Mouse (Mus musculus): ENCODE data around the gene Krtap21-1. TPM values are rescaled to one million over a fixed set of nuclear protein-coding genes. Genes with fewer than 3 reads are reported as not detected.

The Krtap21-1 gene
- not detected in 2 replicates for polyA plus RNA-seq (2012; rRNA removed)

DNA sequence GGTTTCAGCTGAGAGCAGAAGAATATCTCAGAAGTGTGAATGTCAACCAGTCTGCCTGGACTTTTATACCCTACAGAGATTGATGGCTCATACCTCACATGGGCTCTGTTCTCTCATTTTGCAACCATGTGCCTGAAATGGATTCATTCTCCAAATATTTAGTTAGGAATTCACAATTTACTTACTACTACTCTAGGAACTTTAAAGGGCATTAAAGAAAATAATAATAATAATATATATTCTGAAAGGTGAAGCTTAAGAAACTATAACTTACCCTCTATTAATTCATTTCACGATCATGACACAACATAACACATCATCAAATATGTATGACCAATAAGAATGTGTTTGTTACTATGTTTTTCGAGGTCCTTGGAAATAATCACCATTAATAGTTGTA, at the start of gene Krtap21-1:
Gene Krtap21-1 (minus strand): TSS at position 101 of the 400 bp plus-strand sequence.
- Histone ChIP-seq H3K36me3 (ENCODE audit: control insufficient read depth, insufficient read depth, low read length) (no peaks in the 10 kb centered on the region), H3K4me1 (ENCODE audit: control insufficient read depth, insufficient read depth, low read length) (no peaks in the 10 kb centered on the region), H3K4me3 (ENCODE audit: control insufficient read depth, low read depth, low read length) (no peak within 1 kb of the TSS), H3K27ac (ENCODE audit: control insufficient read depth, insufficient read depth, low read depth, low read length) (no peak within 1 kb of the TSS), H3K27me3 (ENCODE audit: control insufficient read depth, insufficient read depth, low read length) (no peaks in the 10 kb centered on the region)
- no peak for TF ChIP-seq CTCF (IDR thresholded peaks at IDR 0.05; ENCODE audit: control insufficient read depth, insufficient read depth, insufficient replicate concordance, low read depth, low read length)
- TF ChIP-seq POLR2A (IDR thresholded peaks at IDR 0.05; ENCODE audit: control insufficient read depth, low read depth, low read length) = no peak

DNA sequence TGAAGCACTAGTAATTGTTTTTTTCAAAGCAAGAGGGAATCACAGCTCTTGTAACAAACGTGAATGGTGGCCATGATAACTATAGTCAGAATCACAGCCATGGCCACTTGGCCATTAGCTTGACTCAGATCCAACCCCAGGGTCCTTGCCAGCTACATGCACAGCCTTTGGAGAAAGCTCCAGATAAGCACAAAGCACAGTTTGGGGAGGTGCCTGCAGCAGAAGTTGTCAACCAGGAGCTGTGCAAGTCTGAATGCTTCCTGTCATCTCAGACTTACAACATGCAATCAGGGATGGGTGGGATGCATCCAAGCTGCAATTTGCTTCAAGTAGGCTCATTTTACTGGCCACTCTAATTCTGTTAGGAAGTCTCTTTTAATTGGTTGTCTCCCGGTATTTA, 25.9 kb upstream of the Krtap21-1 start:
- Histone ChIP-seq H3K4me1 (ENCODE audit: control insufficient read depth, insufficient read depth, low read length) (no peaks in the 10 kb centered on the region), H3K4me3 (ENCODE audit: control insufficient read depth, low read depth, low read length) (no peak overlapping the region), H3K27me3 (ENCODE audit: control insufficient read depth, insufficient read depth, low read length) (no peaks in the 10 kb centered on the region), H3K27ac (ENCODE audit: control insufficient read depth, insufficient read depth, low read depth, low read length) (no peak overlapping the region), H3K36me3 (ENCODE audit: control insufficient read depth, insufficient read depth, low read length) (no peaks in the 10 kb centered on the region)
- TF ChIP-seq POLR2A (IDR thresholded peaks at IDR 0.05; ENCODE audit: control insufficient read depth, low read depth, low read length) (no peak), CTCF (IDR thresholded peaks at IDR 0.05; ENCODE audit: control insufficient read depth, insufficient read depth, insufficient replicate concordance, low read depth, low read length) (no peak)

DNA sequence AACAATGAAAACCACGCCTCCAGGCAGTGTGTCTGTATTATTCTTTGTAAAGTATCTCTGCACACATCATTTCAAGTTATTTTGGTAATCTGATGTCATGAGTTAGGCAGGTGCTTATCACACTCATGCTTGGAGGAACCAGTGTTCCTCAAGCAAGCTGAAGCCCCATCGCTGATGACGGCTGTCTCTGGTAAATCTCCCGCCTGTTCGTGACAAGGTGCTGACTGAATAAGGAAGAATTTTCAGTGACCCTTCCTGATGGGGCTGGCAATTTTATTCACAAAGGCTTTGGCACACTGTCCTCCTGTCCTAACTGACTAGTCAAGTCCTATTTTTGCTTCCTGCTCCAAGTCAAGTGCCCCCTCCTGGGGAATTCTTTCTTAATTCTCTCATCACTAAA, 21.6 kb upstream of the Krtap21-1 start:
- TF ChIP-seq POLR2A (IDR thresholded peaks at IDR 0.05; ENCODE audit: control insufficient read depth, low read depth, low read length) (no peak), CTCF (IDR thresholded peaks at IDR 0.05; ENCODE audit: control insufficient read depth, insufficient read depth, insufficient replicate concordance, low read depth, low read length) (no peak)
- H3K27ac ChIP-seq (ENCODE audit: control insufficient read depth, insufficient read depth, low read depth, low read length) = no peak overlapping the region
- no peaks in the 10 kb centered on the region for H3K27me3 ChIP-seq (ENCODE audit: control insufficient read depth, insufficient read depth, low read length)
- H3K4me1 ChIP-seq (ENCODE audit: control insufficient read depth, insufficient read depth, low read length) = no peaks in the 10 kb centered on the region
- no peak overlapping the region for H3K4me3 ChIP-seq (ENCODE audit: control insufficient read depth, low read depth, low read length)
- H3K36me3 ChIP-seq (ENCODE audit: control insufficient read depth, insufficient read depth, low read length) = no peaks in the 10 kb centered on the region

DNA sequence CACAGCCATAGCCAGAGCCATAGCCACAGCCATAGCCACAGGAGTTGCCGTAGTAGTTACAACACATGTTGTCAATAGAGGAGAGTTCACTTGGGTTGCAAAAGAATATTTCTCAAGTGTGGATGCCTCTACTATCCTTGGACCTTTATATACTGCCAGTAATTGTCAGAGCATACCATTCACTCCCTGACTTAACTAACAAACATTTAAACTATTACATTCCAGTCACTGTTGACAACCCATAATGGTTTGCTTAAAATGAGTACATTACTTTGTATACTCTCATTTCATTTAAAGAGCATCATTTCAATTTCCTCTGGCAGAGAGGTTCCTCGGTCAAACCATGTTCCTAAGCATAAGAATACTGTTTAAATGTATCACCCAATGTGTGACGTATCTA, 16.3 kb upstream of the Krtap21-1 start, which contains the start of gene Krtap6-2:
Gene Krtap6-2 (minus strand): TSS at position 101 of the 400 bp plus-strand sequence.
- Histone ChIP-seq H3K4me3 (ENCODE audit: control insufficient read depth, low read depth, low read length) (no peak within 1 kb of the TSS), H3K4me1 (ENCODE audit: control insufficient read depth, insufficient read depth, low read length) (no peaks in the 10 kb centered on the region), H3K27ac (ENCODE audit: control insufficient read depth, insufficient read depth, low read depth, low read length) (no peak within 1 kb of the TSS), H3K27me3 (ENCODE audit: control insufficient read depth, insufficient read depth, low read length) (no peaks in the 10 kb centered on the region), H3K36me3 (ENCODE audit: control insufficient read depth, insufficient read depth, low read length) (no peaks in the 10 kb centered on the region)
- TF ChIP-seq CTCF (IDR thresholded peaks at IDR 0.05; ENCODE audit: control insufficient read depth, insufficient read depth, insufficient replicate concordance, low read depth, low read length) (no peak), POLR2A (IDR thresholded peaks at IDR 0.05; ENCODE audit: control insufficient read depth, low read depth, low read length) (no peak)

DNA sequence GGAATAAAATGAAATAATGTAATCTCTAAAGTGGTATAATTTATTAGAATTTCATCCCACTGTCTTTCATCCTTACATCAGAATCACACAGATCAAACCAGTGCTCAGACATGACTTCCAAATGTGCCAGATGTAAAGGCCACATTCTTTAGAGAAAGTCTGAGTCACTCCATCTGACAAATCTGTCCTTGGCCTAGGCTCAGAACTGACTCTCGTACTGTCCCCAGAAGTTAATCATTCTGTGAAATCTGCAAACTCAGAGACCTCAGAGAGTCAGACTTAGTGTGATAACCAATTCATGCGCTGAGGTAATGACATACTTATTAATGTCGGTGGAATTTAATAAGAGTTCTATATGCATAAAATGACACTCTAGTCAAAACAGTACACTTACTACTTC, 12.6 kb upstream of the Krtap21-1 start:
- no peaks in the 10 kb centered on the region for H3K4me1 ChIP-seq (ENCODE audit: control insufficient read depth, insufficient read depth, low read length)
- no peaks in the 10 kb centered on the region for H3K27me3 ChIP-seq (ENCODE audit: control insufficient read depth, insufficient read depth, low read length)
- TF ChIP-seq POLR2A (IDR thresholded peaks at IDR 0.05; ENCODE audit: control insufficient read depth, low read depth, low read length) (no peak), CTCF (IDR thresholded peaks at IDR 0.05; ENCODE audit: control insufficient read depth, insufficient read depth, insufficient replicate concordance, low read depth, low read length) (no peak)
- H3K4me3 ChIP-seq (ENCODE audit: control insufficient read depth, low read depth, low read length) = no peak overlapping the region
- no peak overlapping the region for H3K27ac ChIP-seq (ENCODE audit: control insufficient read depth, insufficient read depth, low read depth, low read length)
- H3K36me3 ChIP-seq (ENCODE audit: control insufficient read depth, insufficient read depth, low read length) = no peaks in the 10 kb centered on the region

DNA sequence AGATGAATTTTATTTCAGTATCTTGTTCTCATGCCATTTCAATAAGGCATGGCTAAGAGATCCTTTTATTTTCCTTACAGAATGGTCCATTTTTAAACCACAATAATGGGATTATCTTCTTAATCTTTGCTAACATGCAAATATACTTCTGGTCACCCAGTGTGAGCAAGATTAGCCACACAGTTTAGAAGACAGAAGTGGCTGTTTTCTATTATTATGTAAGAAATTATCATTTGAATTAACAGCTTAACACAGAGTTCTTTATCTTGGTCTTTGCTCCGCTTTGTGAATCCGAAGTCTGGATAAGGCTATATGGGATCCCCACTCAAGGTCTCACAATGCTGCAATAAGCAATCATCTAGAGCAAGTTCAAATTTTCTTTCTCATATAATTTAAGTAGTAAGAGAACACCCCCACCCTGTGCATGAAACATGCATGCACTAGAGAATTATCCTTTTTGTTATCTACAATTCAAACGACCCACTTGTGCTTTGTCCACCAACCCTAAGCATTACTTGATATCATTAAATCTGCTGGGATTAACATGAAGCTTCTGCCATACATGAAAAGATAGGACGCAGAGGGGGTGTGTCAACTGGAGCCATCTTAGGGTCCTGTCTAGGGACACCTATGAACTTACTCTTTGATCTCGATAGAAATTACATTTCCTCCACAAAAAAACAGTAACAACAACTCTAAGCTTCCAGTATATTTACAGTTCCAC, 6.8 kb upstream of the Krtap21-1 start:
- Histone ChIP-seq H3K27me3 (ENCODE audit: control insufficient read depth, insufficient read depth, low read length) (no peaks in the 10 kb centered on the region), H3K4me3 (ENCODE audit: control insufficient read depth, low read depth, low read length) (no peak overlapping the region), H3K36me3 (ENCODE audit: control insufficient read depth, insufficient read depth, low read length) (no peaks in the 10 kb centered on the region), H3K27ac (ENCODE audit: control insufficient read depth, insufficient read depth, low read depth, low read length) (no peak overlapping the region), H3K4me1 (ENCODE audit: control insufficient read depth, insufficient read depth, low read length) (no peaks in the 10 kb centered on the region)
- TF ChIP-seq POLR2A (IDR thresholded peaks at IDR 0.05; ENCODE audit: control insufficient read depth, low read depth, low read length) (no peak), CTCF (IDR thresholded peaks at IDR 0.05; ENCODE audit: control insufficient read depth, insufficient read depth, insufficient replicate concordance, low read depth, low read length) (no peak)

DNA sequence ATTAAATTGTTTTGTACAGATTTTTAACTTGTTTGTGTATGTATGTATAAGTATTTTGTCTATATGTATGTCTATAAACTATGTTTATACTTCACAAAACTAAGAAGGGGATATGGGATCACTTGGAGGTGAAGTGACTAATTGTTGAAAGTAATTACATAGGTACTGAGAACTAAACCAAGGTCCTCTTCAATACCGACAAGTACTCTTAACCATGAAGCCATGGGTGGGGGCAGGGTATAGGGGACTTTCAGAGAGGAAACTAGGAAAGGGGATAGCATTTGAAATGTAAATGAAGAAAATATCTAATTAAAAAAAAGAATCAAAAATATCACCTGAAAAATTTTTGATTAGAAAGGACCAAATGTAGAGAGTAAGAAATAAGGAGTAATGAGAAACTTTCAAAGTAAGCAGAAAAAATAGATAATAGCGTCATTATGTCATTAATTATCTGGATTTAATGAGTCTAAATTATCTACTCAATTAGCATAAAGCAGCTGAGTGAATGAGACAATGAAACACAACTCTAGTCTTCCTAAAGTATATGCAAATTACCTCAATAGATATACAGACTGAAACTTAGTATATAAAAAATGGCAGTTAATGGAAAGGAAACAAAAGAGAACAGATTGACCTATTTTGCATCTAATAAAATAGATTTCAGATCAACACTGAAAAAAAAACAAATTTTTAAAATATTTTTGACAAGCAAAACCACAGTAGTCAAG, 30.8 kb downstream of the Krtap21-1 start:
- Histone ChIP-seq H3K27ac (ENCODE audit: control insufficient read depth, insufficient read depth, low read depth, low read length) (no peak overlapping the region), H3K27me3 (ENCODE audit: control insufficient read depth, insufficient read depth, low read length) (no peaks in the 10 kb centered on the region), H3K4me3 (ENCODE audit: control insufficient read depth, low read depth, low read length) (no peak overlapping the region), H3K4me1 (ENCODE audit: control insufficient read depth, insufficient read depth, low read length) (no peaks in the 10 kb centered on the region), H3K36me3 (ENCODE audit: control insufficient read depth, insufficient read depth, low read length) (no peaks in the 10 kb centered on the region)
- TF ChIP-seq CTCF (IDR thresholded peaks at IDR 0.05; ENCODE audit: control insufficient read depth, insufficient read depth, insufficient replicate concordance, low read depth, low read length) (no peak), POLR2A (IDR thresholded peaks at IDR 0.05; ENCODE audit: control insufficient read depth, low read depth, low read length) (no peak)

Other genes with a start within 250 kb of the Krtap21-1 start
- 8.4 and 15.0 TPM in 2 replicates for gene Gm9789, start 245.9 kb downstream of the Krtap21-1 start, polyA plus RNA-seq (2012; rRNA removed)
- gene Gm7735, start 234.4 kb downstream of the Krtap21-1 start, polyA plus RNA-seq (2012; rRNA removed) = not detected in 2 replicates
- gene 1110057P08Rik, start 229.1 kb downstream of the Krtap21-1 start, polyA plus RNA-seq (2012; rRNA removed) = not detected in 2 replicates
- not detected in 2 replicates for gene Krtap20-2, start 198.0 kb downstream of the Krtap21-1 start, polyA plus RNA-seq (2012; rRNA removed)
- gene Krtap6-2, start 16.2 kb upstream of the Krtap21-1 start, polyA plus RNA-seq (2012; rRNA removed) = not detected in 2 replicates
- gene Krtap8-1, start 84.1 kb upstream of the Krtap21-1 start, polyA plus RNA-seq (2012; rRNA removed) = not detected in 2 replicates
- gene Krtap7-1, start 104.5 kb upstream of the Krtap21-1 start, polyA plus RNA-seq (2012; rRNA removed) = not detected in 2 replicates
- gene Krtap11-1, start 167.3 kb upstream of the Krtap21-1 start, polyA plus RNA-seq (2012; rRNA removed) = not detected in 2 replicates

Data from testis, adult 2 months (tissue).